Mouse (Mus musculus): ENCODE data around the gene Glt1d1. TPM values are rescaled to one million over a fixed set of nuclear protein-coding genes. Genes with fewer than 3 reads are reported as not detected.

Gene Glt1d1
- polyA plus RNA-seq, 1 experiment from 2014 or later: 0.37 TPM

DNA sequence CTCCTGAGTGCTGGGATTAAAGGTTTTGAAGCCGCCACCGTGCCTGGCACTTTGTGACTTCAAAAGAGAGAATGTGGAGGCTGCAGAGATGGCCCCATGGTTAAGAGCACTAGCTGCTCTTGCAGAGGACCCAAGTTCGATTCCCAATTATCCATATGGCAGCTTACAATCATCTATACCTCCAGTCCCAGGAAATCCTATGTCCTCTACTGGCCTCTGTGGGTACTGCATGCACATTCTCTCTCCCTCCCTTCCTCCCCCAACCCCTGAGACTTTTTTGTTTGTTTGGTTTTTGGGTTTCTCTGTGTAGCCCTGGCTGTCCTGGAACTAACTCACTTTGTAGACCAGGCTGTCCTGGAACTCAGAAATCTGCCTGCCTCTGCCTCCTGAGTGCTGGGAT, 27.2 kb downstream of the Glt1d1 start:
- no peaks in the 10 kb centered on the region for H3K4me1 ChIP-seq (replicated peaks)
- H3K9me3 ChIP-seq (replicated peaks): no peaks in the 10 kb centered on the region
- no peaks in the 10 kb centered on the region for H3K36me3 ChIP-seq (replicated peaks)
- no peak for ATAC-seq (ENCODE audit: insufficient read depth)
- H3K4me3 ChIP-seq (replicated peaks): no peak overlapping the region
- no peak overlapping the region for H3K4me2 ChIP-seq
- H3K27me3 ChIP-seq: no peaks in the 10 kb centered on the region
- no peak overlapping the region for H3K27ac ChIP-seq (replicated peaks)
- H3K9ac ChIP-seq: no peak overlapping the region
- WGBS (ENCODE audit: insufficient replicate concordance): 66% methylated on average over 3 of the region's 3 CpGs

- no peak overlapping the region for H3K27ac ChIP-seq (replicated peaks)
- H3K27me3 ChIP-seq: no peaks in the 10 kb centered on the region
- no peak overlapping the region for H3K9ac ChIP-seq
- H3K4me2 ChIP-seq: no peak overlapping the region
- 56% methylated on average over 5 of the region's 5 CpGs for WGBS (ENCODE audit: insufficient replicate concordance)
- no peaks in the 10 kb centered on the region for H3K36me3 ChIP-seq (replicated peaks)
- no peaks in the 10 kb centered on the region for H3K4me1 ChIP-seq (replicated peaks)
- no peaks in the 10 kb centered on the region for H3K9me3 ChIP-seq (replicated peaks)
- no peak for ATAC-seq (ENCODE audit: insufficient read depth)
- no peak overlapping the region for H3K4me3 ChIP-seq (replicated peaks)
Measured at GRCm38 (mm10) chr5:127660267-127660666, 28.2 kb downstream of the Glt1d1 start.

DNA sequence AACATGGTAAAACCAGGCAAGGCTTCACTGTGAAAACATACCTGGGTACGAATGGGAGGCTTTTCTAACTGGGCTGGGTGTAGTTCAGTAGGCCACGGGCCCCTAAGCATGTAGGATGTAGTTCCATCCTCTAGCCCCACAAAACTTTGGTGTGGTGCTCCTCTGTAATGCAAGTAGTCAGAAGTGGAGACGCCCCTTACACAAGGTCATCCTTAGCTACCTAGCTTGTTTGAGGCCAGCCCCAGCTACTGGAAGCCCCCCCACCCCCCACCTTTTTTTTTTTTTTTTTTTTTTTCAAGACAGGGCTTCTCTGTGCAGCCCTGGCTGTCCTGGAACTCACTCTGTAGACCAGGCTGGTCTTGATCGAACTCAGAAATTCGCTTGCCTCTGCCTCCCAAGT, 28.9 kb downstream of the Glt1d1 start:
- Histone ChIP-seq H3K4me2 (no peak overlapping the region), H3K27me3 (no peaks in the 10 kb centered on the region), H3K27ac (replicated peaks) (no peak overlapping the region), H3K36me3 (replicated peaks) (no peaks in the 10 kb centered on the region), H3K9ac (no peak overlapping the region), H3K9me3 (replicated peaks) (no peaks in the 10 kb centered on the region), H3K4me3 (replicated peaks) (no peak overlapping the region), H3K4me1 (replicated peaks) (no peaks in the 10 kb centered on the region)
- 71% methylated on average over 5 of the region's 5 CpGs for WGBS (ENCODE audit: insufficient replicate concordance)
- ATAC-seq (ENCODE audit: insufficient read depth): no peak

DNA sequence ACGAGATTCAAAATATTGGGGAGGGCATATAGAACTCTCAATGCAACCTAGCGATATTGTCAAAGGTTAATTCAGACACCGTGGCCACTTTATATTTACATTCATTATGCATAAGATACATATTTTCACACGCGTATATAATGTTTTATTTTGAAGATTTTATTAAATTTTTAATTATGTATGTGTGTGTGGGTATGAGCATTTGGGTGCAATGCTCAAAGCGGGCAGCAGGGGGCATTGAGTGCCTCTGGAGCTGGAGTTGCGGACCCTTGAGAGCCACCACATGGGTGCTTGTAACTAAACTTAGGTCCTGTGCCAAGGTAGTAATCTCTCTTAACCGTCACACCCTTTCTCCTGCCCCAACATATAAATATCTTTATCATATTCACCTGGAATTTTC, 41.9 kb downstream of the Glt1d1 start:
- ATAC-seq (ENCODE audit: insufficient read depth): no peak
- no peaks in the 10 kb centered on the region for H3K4me1 ChIP-seq (replicated peaks)
- H3K4me2 ChIP-seq: no peak overlapping the region
- H3K27me3 ChIP-seq: no peaks in the 10 kb centered on the region
- H3K36me3 ChIP-seq (replicated peaks): no peaks in the 10 kb centered on the region
- no peak overlapping the region for H3K4me3 ChIP-seq (replicated peaks)
- H3K9ac ChIP-seq: no peak overlapping the region
- no peak overlapping the region for H3K27ac ChIP-seq (replicated peaks)
- WGBS (ENCODE audit: insufficient replicate concordance): 71% methylated on average over 8 of the region's 8 CpGs
- H3K9me3 ChIP-seq (replicated peaks): no peaks in the 10 kb centered on the region; the same call in 1 of the 2 replicates

DNA sequence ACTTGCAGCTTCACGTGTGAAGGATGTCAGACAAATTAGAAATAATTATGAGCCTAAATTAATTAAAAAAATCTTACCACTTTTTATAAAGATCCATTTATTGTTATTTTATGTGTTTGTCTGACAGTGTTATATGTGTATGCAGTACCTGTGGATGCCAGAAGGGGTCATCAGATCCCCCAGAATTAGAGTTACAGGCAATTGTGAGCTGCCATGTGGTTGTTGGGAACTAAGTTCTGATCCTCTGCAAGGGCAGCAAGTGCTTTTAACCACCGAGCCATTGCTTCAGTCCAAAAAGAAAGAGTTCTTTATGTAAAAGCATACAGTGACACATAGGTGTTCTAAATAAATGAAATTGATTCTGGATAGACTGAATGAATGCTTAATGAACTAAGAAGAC, 45.5 kb downstream of the Glt1d1 start:
- H3K4me2 ChIP-seq: no peak overlapping the region
- no peak overlapping the region for H3K4me3 ChIP-seq (replicated peaks)
- no peak for ATAC-seq (ENCODE audit: insufficient read depth)
- H3K9me3 ChIP-seq (replicated peaks): no peaks in the 10 kb centered on the region; the same call in 1 of the 2 replicates
- no peak overlapping the region for H3K27ac ChIP-seq (replicated peaks)
- H3K4me1 ChIP-seq (replicated peaks): no peaks in the 10 kb centered on the region
- H3K36me3 ChIP-seq (replicated peaks): no peaks in the 10 kb centered on the region
- 71% methylated on average over 2 of the region's 2 CpGs for WGBS (ENCODE audit: insufficient replicate concordance)
- no peaks in the 10 kb centered on the region for H3K27me3 ChIP-seq
- H3K9ac ChIP-seq: no peak overlapping the region

- H3K9ac ChIP-seq: no peak overlapping the region
- no peaks in the 10 kb centered on the region for H3K4me1 ChIP-seq (replicated peaks)
- H3K27me3 ChIP-seq: no peaks in the 10 kb centered on the region
- ATAC-seq (ENCODE audit: insufficient read depth): no peak
- H3K9me3 ChIP-seq (replicated peaks): no peaks in the 10 kb centered on the region; the same call in 1 of the 2 replicates
- no peak overlapping the region for H3K4me2 ChIP-seq
- no peak overlapping the region for H3K4me3 ChIP-seq (replicated peaks)
- 78% methylated on average over 5 of the region's 5 CpGs for WGBS (ENCODE audit: insufficient replicate concordance)
- H3K36me3 ChIP-seq (replicated peaks): no peaks in the 10 kb centered on the region
- H3K27ac ChIP-seq (replicated peaks): no peak overlapping the region
Measured at GRCm38 (mm10) chr5:127678501-127678900, 46.4 kb downstream of the Glt1d1 start.

DNA sequence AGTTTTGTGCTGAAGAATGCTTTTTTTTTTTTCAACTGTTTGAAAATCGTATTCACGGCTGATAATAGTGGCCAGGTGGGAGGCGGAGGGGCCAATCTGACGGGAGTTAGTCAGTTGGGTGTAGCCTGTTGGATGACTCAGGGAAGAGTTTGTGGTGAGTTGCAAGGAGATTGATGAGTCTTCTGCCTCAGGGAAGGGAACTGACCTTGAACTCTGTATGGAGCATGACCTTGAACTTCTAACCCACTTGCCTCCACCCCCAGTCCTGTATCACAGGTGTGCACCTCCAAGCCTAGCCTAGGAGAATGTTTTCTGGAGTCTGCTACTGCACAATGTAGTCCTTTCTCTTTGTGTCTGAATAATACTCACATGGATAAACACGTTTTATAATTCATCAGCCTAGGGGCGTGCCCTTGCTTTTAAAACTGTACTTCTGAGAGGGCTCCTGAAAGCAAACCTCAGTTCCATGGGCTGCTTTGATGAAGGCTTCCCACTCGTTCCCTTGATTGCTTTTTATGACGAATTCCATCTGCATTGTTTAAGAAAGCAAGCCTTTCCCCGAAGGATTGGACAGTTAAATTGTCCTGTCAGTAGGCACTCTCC, 56.6 kb downstream of the Glt1d1 start:
- no peaks in the 10 kb centered on the region for H3K36me3 ChIP-seq (replicated peaks)
- H3K27me3 ChIP-seq: no peaks in the 10 kb centered on the region
- no peak overlapping the region for H3K4me2 ChIP-seq
- H3K27ac ChIP-seq (replicated peaks): no peak overlapping the region
- no peak overlapping the region for H3K9ac ChIP-seq
- no peak overlapping the region for H3K4me3 ChIP-seq (replicated peaks)
- no peaks in the 10 kb centered on the region for H3K9me3 ChIP-seq (replicated peaks)
- 59% methylated on average over 9 of the region's 9 CpGs for WGBS (ENCODE audit: insufficient replicate concordance)
- no peak for ATAC-seq (ENCODE audit: insufficient read depth)
- no peaks in the 10 kb centered on the region for H3K4me1 ChIP-seq (replicated peaks)

DNA sequence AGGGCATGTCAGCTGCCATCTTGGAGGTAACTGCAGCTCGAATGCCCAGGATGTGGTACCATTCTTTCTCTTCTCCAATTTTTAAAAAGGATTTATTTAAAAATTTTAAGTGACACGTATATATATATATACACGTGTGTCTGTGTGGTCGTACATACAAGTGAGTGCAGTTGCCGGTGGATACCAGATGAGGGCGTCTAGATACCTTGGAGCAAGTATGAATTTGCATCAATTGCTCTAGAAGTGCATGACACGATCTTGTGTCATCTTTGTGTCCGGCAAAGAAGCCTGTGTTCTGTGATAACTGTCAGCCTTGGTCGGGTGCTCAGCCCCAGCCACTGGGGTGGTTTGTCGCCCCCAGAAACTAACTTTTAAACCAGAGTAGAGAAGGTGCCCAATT, 59.0 kb downstream of the Glt1d1 start:
- Histone ChIP-seq H3K4me1 (replicated peaks) (no peaks in the 10 kb centered on the region), H3K27me3 (no peaks in the 10 kb centered on the region), H3K9ac (no peak overlapping the region), H3K9me3 (replicated peaks) (no peaks in the 10 kb centered on the region), H3K36me3 (replicated peaks) (no peaks in the 10 kb centered on the region), H3K4me3 (replicated peaks) (no peak overlapping the region), H3K27ac (replicated peaks) (no peak overlapping the region), H3K4me2 (no peak overlapping the region)
- WGBS (ENCODE audit: insufficient replicate concordance): 68% methylated on average over 10 of the region's 10 CpGs
- no peak for ATAC-seq (ENCODE audit: insufficient read depth)

DNA sequence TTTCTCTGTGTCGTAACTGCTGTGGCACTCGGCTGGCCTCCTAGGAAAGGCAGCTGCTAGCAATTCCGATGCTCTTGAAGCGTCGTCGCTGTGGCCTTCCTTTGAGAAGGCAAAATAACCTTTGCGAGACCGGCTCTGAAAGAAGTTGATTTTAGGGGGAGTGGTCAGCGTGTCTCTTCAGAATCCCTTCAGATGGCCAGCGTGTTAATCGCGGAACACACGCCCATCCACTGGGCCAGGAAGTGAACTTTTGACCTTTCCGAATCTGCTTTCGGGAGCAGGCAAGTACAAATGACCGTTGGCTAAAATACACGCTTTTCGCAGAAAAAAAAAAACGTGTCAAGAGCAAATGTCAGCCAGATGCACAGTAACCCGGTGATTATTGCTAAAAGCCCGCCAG, 59.5 kb downstream of the Glt1d1 start:
- Histone ChIP-seq H3K4me3 (replicated peaks) (no peak overlapping the region), H3K27ac (replicated peaks) (no peak overlapping the region), H3K27me3 (no peaks in the 10 kb centered on the region), H3K9me3 (replicated peaks) (no peaks in the 10 kb centered on the region), H3K4me1 (replicated peaks) (no peaks in the 10 kb centered on the region), H3K36me3 (replicated peaks) (no peaks in the 10 kb centered on the region), H3K9ac (no peak overlapping the region), H3K4me2 (no peak overlapping the region)
- 76% methylated on average over 21 of the region's 21 CpGs for WGBS (ENCODE audit: insufficient replicate concordance)
- ATAC-seq (ENCODE audit: insufficient read depth): no peak

- Histone ChIP-seq H3K36me3 (replicated peaks) (no peaks in the 10 kb centered on the region), H3K27me3 (no peaks in the 10 kb centered on the region), H3K27ac (replicated peaks) (no peak overlapping the region), H3K9ac (no peak overlapping the region), H3K9me3 (replicated peaks) (no peaks in the 10 kb centered on the region), H3K4me3 (replicated peaks) (no peak overlapping the region), H3K4me2 (no peak overlapping the region), H3K4me1 (replicated peaks) (no peaks in the 10 kb centered on the region)
- ATAC-seq (ENCODE audit: insufficient read depth): no peak
- WGBS (ENCODE audit: insufficient replicate concordance): 55% methylated on average over 4 of the region's 4 CpGs
Measured at GRCm38 (mm10) chr5:127695898-127696297, 63.8 kb downstream of the Glt1d1 start.

GRCm38 (mm10) chr5:127696602-127697001, 64.5 kb downstream of the Glt1d1 start:
- Histone ChIP-seq H3K9me3 (replicated peaks) (no peaks in the 10 kb centered on the region), H3K4me3 (replicated peaks) (no peak overlapping the region), H3K27me3 (no peaks in the 10 kb centered on the region), H3K36me3 (replicated peaks) (no peaks in the 10 kb centered on the region), H3K4me2 (no peak overlapping the region), H3K9ac (no peak overlapping the region), H3K27ac (replicated peaks) (no peak overlapping the region), H3K4me1 (replicated peaks) (no peaks in the 10 kb centered on the region)
- ATAC-seq (ENCODE audit: insufficient read depth): no peak
- WGBS (ENCODE audit: insufficient replicate concordance): 70% methylated on average over 4 of the region's 4 CpGs

DNA sequence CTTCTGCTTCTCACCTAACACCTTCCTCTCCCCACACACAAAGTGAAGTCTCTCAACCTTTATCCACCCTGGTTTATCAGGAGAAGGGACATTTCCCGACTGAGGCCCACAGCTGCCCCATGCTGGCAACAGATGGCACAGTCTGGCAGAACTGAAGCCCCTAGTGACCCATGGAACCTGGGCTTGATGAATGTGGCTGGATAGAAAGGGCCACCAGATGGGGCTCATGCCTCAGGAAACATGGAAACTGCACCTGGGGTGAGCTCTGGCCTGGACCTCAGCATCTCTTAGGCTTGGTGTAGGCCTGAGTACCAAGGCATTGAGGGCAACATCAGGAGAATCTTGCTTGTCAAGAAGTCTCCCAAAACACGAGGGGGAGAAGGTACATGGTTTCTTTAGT, 66.5 kb downstream of the Glt1d1 start:
- 34% methylated on average over 2 of the region's 2 CpGs for WGBS (ENCODE audit: insufficient replicate concordance)
- no peak for ATAC-seq (ENCODE audit: insufficient read depth)
- Histone ChIP-seq H3K9ac (no peak overlapping the region), H3K27ac (replicated peaks) (no peak overlapping the region), H3K4me2 (no peak overlapping the region), H3K9me3 (replicated peaks) (no peaks in the 10 kb centered on the region), H3K27me3 (no peaks in the 10 kb centered on the region), H3K4me3 (replicated peaks) (no peak overlapping the region), H3K36me3 (replicated peaks) (no peaks in the 10 kb centered on the region), H3K4me1 (replicated peaks) (no peaks in the 10 kb centered on the region)

Data from liver, embryonic 15.5 days (tissue).